Mouse (Mus musculus) testis, adult 2 months (tissue): ENCODE data around the gene 2610301B20Rik. TPM values are rescaled to one million over a fixed set of nuclear protein-coding genes. Genes with fewer than 3 reads are reported as not detected.

Source experiments
- H3K27ac ChIP-seq: fragments of 200-500 bp; 2 replicates; pipeline ENCODE4 v1.5.1; 2012; ENCODE audit warnings: low read depth, low read length; ENCODE audit not compliant: control insufficient read depth, insufficient read depth
- H3K27me3 ChIP-seq: fragments of 200-500 bp; 2 replicates; pipeline ENCODE4 v1.6.1; 2012; ENCODE audit warnings: mild to moderate bottlenecking, low read length, moderate library complexity; ENCODE audit not compliant: control insufficient read depth, insufficient read depth
- H3K36me3 ChIP-seq: fragments of 200-500 bp; 2 replicates; pipeline ENCODE4 v1.6.1; 2012; ENCODE audit warnings: mild to moderate bottlenecking, low read length; ENCODE audit not compliant: control insufficient read depth, insufficient read depth
- H3K4me1 ChIP-seq: fragments of 200-500 bp; 2 replicates; pipeline ENCODE4 v1.6.1; 2012; ENCODE audit warnings: low read length; ENCODE audit not compliant: control insufficient read depth, insufficient read depth
- H3K4me3 ChIP-seq: fragments of 200-500 bp; 2 replicates; pipeline ENCODE4 v1.5.1; 2012; ENCODE audit warnings: low read depth, mild to moderate bottlenecking, low read length, moderate library complexity, mixed read lengths; ENCODE audit not compliant: control insufficient read depth
- CTCF ChIP-seq: fragments of 200-500 bp; IDR thresholded peaks from 2 replicates; pipeline ENCODE4 v1.5.1; 2012; ENCODE audit warnings: low read depth, mild to moderate bottlenecking, inconsistent platforms, low read length, moderate library complexity; ENCODE audit not compliant: control insufficient read depth, insufficient read depth, insufficient replicate concordance
- POLR2A ChIP-seq: fragments of 200-500 bp; IDR thresholded peaks from 2 replicates; pipeline ENCODE4 v1.6.1; 2012; ENCODE audit warnings: low read depth, mild to moderate bottlenecking, inconsistent platforms, low read length, moderate library complexity; ENCODE audit not compliant: control insufficient read depth
- polyA plus RNA-seq: library from polyadenylated mRNA; depleted of rRNA; stranded (reverse); fragments of >200 nt; gene quantifications from 2 replicates; pipeline ENCODE4 v1.2.3, GENCODE M21; 2012

Gene 2610301B20Rik
- polyA plus RNA-seq, 1 experiment, result 40.6 TPM

DNA sequence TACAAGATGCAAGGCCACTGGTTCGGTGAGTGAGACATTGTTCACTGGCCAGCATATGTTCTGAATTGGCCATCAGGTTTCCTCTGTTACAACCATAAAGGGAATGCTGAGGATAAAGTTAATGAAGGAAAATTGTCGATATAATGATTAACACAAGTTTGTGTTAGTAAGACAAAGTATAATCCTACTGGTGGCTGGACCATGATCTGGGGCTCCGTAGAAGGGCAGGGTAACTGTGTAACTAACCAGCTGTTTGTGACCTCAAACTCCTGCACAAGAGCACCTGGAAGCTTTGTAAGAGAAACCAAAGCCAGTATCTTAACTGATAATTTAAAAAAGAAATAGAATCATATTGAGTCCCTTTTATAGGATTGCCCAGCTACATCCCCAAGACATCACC, 55.4 kb downstream of the 2610301B20Rik start:
- Histone ChIP-seq H3K27me3 (no peaks in the 10 kb centered on the region), H3K27ac (no peak overlapping the region), H3K4me3 (no peak overlapping the region), H3K36me3 (no peaks in the 10 kb centered on the region), H3K4me1 (no peaks in the 10 kb centered on the region)
- no peak for TF ChIP-seq CTCF

DNA sequence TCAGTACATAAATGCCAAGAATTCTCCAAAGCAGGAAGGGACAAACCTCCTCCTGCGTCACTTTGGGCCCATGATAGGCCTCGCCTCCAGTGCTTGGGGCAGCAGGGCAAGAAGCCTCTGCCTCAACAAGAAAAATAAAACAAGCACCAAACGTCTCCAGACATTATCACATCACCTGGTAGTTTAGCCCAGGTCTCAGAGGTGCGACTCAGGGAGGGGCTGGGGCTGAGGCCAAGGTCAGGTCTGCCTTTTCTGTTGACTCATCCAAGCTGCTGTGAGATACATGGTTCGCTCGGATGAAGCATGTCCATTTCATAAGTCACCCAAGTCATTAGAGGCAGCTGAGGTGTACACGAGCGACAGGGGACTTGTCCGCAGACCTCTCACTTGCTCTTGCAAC, 56.7 kb downstream of the 2610301B20Rik start:
- H3K27me3 ChIP-seq, result no peaks in the 10 kb centered on the region
- H3K4me3 ChIP-seq, result no peak overlapping the region
- H3K36me3 ChIP-seq, result no peaks in the 10 kb centered on the region
- no peak overlapping the region for H3K27ac ChIP-seq
- no peak for TF ChIP-seq POLR2A
- TF ChIP-seq CTCF, result no peak
- no peaks in the 10 kb centered on the region for H3K4me1 ChIP-seq

DNA sequence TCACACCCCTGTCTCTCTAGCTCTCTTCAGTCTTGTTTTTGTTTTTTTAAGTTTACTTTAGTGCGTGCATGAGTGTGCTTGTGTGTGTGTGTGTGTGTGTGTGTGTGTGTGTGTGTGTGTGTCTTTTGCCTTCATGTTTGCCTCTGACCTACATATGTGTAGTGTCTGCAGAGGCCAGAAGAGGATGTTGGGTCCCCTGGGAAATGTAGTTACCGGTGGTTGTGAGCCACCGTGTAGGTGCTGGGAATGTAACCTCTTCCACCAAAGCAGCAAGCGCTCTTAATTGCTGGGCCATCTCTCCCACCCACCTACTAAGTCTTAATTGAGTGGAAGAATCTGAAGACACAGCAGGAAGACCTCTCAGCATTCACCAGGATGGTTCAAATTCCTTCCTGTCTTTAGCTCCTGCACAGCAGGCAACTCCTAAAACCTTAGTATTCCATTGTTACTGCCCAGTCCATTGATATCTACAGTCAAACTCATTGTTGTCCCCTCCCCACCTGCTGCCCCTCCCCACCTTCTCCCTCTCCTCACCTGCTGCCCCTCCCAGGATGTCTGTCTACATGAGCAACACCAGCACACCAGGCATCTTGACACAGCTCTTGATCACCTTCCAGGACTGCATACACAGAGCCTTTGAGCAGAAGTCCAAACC, 57.9 kb downstream of the 2610301B20Rik start:
- no peaks in the 10 kb centered on the region for H3K36me3 ChIP-seq
- H3K27me3 ChIP-seq, result no peaks in the 10 kb centered on the region
- H3K27ac ChIP-seq, result no peak overlapping the region
- TF ChIP-seq CTCF (no peak), POLR2A (no peak)
- H3K4me3 ChIP-seq, result no peak overlapping the region
- no peaks in the 10 kb centered on the region for H3K4me1 ChIP-seq

DNA sequence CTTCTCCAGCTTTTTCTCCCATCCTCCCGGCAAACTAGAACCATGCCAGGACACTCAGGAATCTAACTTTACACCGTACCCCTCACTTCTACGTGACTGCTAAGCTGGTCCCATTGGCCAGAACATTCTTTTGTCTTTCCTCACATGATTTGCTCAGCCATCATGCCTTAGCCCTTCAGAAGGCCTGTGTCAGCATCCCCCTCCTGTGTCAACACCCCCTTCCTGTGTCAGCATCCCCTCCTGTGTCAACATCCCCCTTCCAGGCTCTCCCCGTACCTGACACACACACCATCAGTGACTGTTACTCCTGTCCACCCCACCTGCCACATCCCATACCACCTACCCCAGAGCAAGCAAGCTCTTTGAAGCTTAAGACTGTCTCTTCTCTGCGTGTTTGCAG, 58.5 kb downstream of the 2610301B20Rik start:
- Histone ChIP-seq H3K27me3 (no peaks in the 10 kb centered on the region), H3K4me3 (no peak overlapping the region), H3K36me3 (no peaks in the 10 kb centered on the region), H3K27ac (no peak overlapping the region), H3K4me1 (no peaks in the 10 kb centered on the region)
- TF ChIP-seq CTCF (no peak), POLR2A (no peak)

DNA sequence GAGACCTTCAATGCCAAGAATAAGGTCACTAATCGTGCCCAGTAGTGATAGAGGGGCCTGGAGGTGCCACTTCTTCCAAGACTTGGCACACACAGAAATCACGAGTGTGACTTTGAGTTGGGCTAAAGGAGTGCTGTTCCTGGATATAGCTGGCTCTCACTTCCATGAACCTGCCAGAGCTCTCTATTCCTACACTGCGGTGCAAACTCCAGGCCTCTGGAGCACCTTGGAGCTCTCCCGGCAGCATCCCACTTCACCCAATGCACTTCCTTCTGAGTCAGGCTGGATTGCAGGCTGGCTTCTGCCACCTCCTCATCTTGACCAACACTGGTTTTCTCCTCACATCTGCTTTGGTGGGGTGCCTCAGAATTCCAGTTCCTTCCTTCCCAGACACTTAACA, 62.5 kb downstream of the 2610301B20Rik start:
- H3K4me1 ChIP-seq, result no peaks in the 10 kb centered on the region
- no peaks in the 10 kb centered on the region for H3K27me3 ChIP-seq
- no peak overlapping the region for H3K27ac ChIP-seq
- H3K36me3 ChIP-seq, result no peaks in the 10 kb centered on the region
- no peak overlapping the region for H3K4me3 ChIP-seq
- TF ChIP-seq CTCF, result no peak
- no peak for TF ChIP-seq POLR2A
